Mouse (Mus musculus): Measurements from ENCODE around the gene Gm20458.

The Gm20458 gene

DNA sequence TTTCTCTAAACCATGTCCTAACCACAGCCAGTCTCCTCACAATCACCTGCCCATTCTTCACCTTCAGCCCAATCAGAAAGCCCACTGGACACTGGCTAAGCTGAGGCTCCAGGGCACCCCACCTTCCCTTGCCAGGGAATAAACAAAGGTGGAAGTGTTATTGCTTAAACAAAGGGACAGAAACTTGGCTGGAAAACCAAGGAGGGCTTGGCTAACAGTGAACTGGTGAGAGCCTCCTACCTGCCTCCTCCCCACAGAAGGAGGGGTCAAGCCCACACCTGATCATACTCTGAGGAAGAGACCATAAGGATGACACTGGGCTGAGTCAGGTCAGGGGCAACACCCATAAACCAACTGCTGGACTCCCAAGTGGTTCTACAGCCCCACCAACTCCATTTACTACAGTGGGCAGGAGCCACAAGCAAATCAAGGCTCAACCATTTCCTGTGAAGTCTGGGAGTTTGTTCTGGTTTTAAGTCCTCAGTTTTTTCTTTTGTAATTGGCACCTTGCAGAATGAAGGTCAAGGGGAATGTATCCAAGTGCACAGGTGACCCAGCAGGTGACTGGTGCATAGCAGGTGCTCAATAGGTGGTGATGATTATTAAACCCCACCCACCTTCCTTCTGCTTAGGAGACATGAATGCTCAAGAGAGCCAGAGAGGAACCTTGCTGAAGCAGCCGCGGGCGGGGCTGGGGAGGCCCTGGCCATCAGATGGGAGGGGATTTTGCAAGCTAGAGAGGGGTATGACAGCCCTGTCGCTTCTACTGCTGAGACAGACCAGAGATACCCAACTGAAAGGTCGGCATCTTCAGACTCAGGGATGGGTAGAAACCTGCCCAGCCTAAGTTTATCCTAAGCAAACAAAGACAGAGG is 25.3 kb upstream of the Gm20458 start:
- no peak for DNase-seq

DNA sequence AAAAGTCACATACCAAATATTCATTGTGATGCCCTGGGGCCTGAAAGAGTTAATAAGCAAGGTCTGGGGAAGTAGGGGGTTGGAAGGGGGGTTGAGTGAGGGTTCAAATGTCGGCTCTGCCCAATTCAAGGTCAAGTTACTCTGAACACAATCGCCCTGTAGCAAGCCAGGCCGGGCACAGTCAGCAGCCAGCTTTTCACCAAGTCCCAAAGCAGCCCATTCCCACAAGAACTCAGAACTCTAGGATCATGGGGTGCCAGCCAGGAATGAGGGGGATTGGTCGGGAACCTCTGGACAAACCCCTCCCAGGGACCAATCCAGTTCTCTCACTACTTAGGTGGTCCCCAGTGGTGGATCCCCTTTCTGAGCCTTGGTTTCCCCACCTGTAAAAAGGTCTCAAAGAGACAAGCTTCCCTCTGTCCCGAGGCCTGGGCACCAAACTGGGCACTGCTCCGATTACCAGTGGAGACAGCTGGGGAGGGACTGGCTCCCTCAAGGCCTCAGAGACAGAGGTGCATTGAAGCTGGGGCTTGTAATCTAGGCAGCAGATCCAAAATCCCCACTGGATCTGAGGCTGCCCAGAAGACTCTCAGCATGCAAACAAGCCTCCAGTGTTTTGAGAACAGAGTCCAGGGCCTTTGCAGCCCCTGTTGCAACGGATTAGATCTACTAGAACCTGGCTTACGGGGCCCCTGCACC is 24.4 kb upstream of the Gm20458 start:
- peak; percentile 30 for DNase-seq

GRCm38 (mm10) chr2:164436961-164437360 is 23.8 kb upstream of the Gm20458 start:
- peak; percentile 62 for DNase-seq

GRCm38 (mm10) chr2:164437710-164438109 is 23.1 kb upstream of the Gm20458 start:
- DNase-seq: no peak

DNA sequence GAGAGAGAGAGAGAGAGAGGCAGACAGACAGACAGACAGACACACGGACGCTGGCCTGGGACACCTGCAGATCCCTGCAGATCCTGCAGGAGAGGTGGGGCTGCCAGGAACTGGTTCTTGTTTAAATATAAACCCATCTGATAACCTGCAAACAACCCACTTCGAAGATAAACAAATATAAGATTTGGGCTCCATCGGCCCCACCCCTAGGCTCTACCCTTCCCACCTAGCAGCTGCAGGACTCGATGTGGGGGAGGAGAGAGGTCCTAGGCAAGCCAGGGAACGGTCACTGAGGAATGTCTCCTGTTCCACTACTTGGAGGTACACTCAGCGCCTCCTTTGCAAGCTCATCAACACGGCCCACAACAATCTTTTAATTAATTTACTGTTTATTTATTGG is 22.5 kb upstream of the Gm20458 start:
- no peak for DNase-seq

GRCm38 (mm10) chr2:164439001-164439421 is 21.8 kb upstream of the Gm20458 start:
- DNase-seq: no peak

DNA sequence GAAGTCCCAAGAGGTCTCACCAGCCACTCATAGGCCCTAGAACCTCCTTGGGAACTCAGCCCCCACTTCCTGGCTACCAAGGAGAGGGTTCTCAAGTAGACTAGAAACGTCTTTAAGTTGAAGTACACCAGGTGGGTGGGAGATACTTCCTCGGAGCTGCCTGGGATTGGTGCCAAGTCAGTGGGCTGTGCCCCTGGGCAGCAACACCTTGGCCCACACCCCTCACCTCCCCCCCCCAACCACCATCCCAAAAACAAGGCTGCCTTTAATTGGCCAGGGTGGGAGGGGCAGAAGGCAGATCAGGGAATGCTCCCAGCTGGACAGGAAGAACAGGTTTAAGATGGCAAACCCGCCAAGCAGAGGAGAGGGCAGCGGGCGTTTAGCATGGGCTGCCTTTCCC is 20.5 kb upstream of the Gm20458 start:
- no peak for DNase-seq

GRCm38 (mm10) chr2:164441155-164441554 is 19.6 kb upstream of the Gm20458 start:
- DNase-seq: no peak

- no peak for DNase-seq
Observed at GRCm38 (mm10) chr2:164441731-164442130, 19.0 kb upstream of the Gm20458 start.

DNA sequence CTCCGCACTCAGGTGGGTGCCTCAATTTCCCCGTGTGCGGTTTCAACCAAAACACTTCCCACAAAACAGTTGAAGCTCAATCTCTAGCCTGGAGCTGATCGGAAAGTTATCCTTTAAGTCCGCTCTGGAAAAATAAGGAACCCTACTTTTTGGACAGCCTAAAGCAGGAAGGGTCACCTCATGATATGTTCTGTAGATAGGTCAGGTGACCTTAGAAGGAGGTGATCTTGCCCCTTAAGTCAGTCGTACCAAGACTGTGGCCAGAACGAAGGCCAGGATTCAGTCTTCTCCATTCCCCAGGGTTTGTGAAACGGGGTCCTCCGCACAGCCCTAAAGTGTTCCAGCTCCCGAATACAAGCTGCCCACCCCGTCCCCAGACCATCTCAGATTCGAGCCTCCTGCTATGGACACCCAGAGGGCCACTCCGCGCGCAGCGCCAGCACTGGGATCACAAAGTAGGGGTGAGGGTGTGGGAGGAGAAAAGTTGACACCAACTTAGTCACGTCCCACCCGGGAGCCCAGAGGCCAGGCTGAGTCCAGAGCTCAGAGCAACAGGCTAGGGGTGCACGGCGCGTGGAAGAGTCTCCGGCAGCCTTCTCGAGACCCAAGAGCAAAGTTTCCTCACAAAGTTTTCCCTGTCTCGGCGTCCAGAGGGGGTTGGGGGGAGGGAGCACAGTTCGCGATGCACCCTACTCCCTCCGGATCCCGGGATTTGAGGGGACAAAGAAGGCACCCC is 18.3 kb upstream of the Gm20458 start:
- no peak for DNase-seq

DNA sequence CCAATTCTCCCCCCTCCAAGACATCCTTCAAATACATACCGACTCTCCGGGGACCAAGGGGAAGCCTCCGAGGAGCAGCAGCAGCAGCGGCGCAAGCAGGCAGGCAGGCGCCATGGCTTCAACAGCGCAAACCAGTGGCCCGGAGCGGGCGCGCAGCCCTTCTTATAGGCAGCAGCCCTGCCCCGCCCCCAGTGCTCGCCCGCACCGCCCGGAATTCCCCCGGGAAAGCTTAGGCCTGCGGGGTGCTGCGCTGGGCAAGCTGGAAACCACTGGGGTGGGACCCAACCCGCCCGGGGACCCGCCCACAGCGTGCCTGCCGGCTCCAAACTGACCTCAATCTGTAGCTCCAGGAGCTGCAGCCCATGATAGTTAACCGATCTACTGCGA is 17.7 kb upstream of the Gm20458 start:
- peak; percentile 93 for DNase-seq

DNA sequence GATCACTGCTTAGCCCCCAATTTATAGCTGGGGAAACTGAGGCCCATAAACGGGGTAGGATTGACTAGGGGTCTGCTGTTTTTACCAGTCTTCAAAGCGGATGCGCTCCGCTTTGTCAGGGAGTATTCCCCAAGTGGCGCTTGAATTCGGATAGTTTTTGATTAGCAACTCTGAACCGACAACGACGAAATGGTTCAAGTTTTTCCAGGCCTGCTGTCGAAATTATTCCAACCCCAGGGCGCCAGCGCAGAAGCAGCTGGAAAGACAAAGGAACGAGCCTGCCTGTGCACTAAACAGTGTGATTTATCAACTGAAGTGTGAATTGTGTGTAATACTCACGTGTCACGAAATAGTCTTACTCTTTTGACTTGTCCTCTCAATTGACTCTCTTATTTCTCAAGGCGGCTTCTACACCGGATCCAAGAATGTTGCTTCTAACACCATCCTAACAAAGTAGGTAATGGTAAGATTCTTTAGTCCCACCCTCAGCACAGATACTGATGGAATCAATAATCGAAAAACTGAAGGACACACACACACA is 17.2 kb upstream of the Gm20458 start, which contains the start of gene Sdc4:
Gene Sdc4 (minus strand): TSS at position 428 of the 541 bp plus-strand sequence.
- DNase-seq: no peak

DNA sequence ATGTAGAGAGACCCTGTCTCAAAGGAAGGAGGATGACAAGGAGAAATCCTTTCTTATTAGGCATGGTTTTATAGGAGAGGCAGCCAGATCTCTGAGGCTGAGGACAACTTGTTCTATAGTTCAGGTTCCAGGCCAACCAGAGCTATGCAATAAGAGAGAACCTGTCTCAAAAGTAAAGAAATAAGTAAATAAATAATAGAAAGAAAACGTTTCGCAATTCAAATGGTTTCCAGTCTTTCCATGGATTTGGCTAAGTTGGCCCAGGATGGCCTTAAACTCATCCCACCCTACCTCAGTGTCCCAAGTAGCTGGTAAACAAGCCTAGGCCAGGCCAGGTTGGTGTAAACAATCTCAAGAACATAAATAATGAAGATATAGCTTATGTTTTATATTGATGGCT is 16.1 kb upstream of the Gm20458 start:
- no peak for DNase-seq

GRCm38 (mm10) chr2:164445399-164446085 is 15.2 kb upstream of the Gm20458 start:
- no peak for DNase-seq

DNA sequence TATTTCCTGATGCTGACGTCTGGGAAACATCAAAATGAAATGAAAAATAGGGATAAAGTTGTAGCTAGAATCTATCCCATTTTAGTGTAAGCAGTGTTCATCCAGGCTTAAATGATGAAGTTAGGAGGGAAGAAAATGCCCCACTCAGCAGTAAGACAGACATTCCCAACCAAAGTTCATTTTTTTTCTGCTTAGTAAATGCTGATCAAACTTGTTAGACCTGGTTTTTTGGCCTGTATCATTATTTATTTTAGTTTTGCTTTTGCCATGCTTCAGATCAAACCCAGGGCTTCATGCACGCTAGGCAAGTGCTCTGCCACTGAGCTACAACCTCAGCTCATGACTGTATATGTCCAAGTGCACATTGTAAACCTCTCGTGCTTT is 14.7 kb upstream of the Gm20458 start:
- DNase-seq: no peak

- DNase-seq: no peak
Observed at GRCm38 (mm10) chr2:164448140-164448539, 12.6 kb upstream of the Gm20458 start.

GRCm38 (mm10) chr2:164448921-164449320 is 11.8 kb upstream of the Gm20458 start:
- no peak for DNase-seq

DNA sequence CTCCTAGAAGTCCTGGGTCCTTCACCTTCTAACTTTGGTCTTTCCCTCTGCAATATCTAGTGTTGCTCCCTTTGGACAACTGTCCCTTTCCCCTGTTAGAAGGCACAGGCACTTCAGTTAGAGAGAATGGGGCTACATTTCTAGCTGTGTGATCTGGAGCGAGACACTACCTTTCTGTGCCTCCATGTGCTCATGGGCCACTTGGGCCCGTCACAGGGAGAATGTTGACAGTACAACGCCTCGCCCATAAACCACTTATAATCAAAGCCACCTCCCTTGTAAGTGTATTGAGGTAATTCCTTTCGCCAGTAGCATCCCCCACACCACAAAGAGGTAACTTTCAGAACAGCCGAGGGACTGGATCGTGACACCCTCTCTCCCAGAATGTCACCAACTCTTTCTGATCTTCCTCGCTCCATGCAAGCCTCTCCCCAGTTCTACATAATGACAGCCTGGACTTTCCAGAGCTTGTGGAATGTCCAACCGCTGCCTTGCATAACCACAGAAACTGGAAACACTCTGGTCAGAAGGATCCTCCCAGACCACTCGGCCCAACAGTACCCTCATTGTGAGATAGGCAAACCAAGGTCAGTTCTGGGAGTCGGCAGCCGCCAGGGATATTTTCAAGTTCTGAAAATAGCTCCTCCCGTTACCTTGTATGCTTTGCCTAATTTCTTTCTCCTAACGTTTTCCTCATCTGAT is 11.3 kb upstream of the Gm20458 start:
- no peak for DNase-seq

GRCm38 (mm10) chr2:164452000-164452676 is 8.6 kb upstream of the Gm20458 start:
- DNase-seq: no peak

DNA sequence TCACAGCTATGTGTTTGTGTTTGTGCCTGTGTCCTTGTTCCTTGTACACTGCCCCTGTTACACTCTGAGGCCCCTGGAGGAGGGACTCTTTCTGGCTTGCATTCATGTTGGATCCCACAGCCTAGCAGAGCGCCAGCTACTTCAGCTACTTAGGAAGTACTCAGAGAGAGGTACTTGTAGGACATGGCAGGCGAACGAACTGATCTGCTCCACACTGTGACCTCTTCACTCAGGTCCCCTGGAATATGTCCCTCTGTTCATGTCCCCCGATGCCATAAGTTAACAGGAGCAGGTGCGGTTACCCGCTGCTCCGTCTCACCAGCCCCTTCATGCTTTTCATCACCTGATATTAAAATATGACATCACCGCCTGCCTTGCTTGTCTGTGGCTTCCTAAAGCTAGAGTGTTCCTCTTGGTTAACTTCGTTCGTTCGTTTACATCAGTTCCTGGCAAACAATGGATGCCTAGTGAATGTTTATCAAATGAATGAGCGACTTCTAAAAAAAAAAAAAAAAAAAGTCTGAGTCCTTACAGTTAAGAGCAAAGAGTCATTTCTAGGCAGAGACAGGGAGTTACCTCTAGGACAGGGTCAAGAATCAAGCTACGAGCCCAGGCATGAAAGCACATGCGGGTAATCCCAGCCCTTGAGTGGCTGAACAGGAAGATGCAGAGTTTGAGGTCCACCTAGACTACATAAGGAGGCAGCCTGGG is 7.6 kb upstream of the Gm20458 start:
- DNase-seq: no peak

Measured in retina, postnatal 1 day (tissue).